In genomic region chr19:40395321-40395695, GRCm38 (mm10) we compare ENCODE assay signal across 11 mouse cellular contexts.
DNase-seq lines count a peak whose midpoint lies in the region; ATAC-seq lines count a peak whose summit lies in the region.
"Had no signal": no experiment of that assay in that cellular context is flagged by ENCODE, and none has a peak within 500 bp of the region (broad histone marks: within the 10 kb centered on the region; RNA-seq: fewer than 3 reads in every experiment).

No protein-coding gene starts in this region.

- H3K9ac ChIP-seq in hindbrain, embryonic 12.5 days: no peak overlapping the region
- no peak overlapping the region for H3K9ac ChIP-seq in forebrain, embryonic 12.5 days
- no peak overlapping the region for H3K9ac ChIP-seq in liver, embryonic 12.5 days

- no peaks in the 10 kb centered on the region for H3K27me3 ChIP-seq in hindbrain, embryonic 10.5 days (ENCODE audit: insufficient read depth, poor library complexity, severe bottlenecking)
- H3K27me3 ChIP-seq in hindbrain, embryonic 12.5 days: no peaks in the 10 kb centered on the region
- H3K27me3 ChIP-seq in forebrain, embryonic 12.5 days: no peaks in the 10 kb centered on the region
- H3K27me3 ChIP-seq in liver, embryonic 12.5 days (replicated peaks): no peaks in the 10 kb centered on the region

- no peak overlapping the region for H3K4me3 ChIP-seq in hindbrain, embryonic 10.5 days
- no peak overlapping the region for H3K4me3 ChIP-seq in hindbrain, embryonic 12.5 days
- no peak overlapping the region for H3K4me3 ChIP-seq in forebrain, embryonic 12.5 days (replicated peaks)
- H3K4me3 ChIP-seq in liver, embryonic 12.5 days: no peak overlapping the region

- no peak overlapping the region for H3K4me2 ChIP-seq in hindbrain, embryonic 12.5 days (replicated peaks)
- H3K4me2 ChIP-seq in forebrain, embryonic 12.5 days: no peak overlapping the region
- H3K4me2 ChIP-seq in liver, embryonic 12.5 days: no peak overlapping the region

- peaks cover 14% of the 10 kb centered on the region for H3K4me1 ChIP-seq in hindbrain, embryonic 10.5 days (replicated peaks)
- H3K4me1 ChIP-seq in hindbrain, embryonic 12.5 days: peaks cover 17% of the 10 kb centered on the region; the same call in 1 of the 2 replicates
- H3K4me1 ChIP-seq in forebrain, embryonic 12.5 days: 0 out of 2 replicates have a peak, but pooled peaks cover 6% of the 10 kb centered on the region
- peaks cover 10% of the 10 kb centered on the region; the same call in 1 of the 2 replicates for H3K4me1 ChIP-seq in liver, embryonic 12.5 days

- no peaks in the 10 kb centered on the region for H3K9me3 ChIP-seq in hindbrain, embryonic 10.5 days
- no peaks in the 10 kb centered on the region for H3K9me3 ChIP-seq in hindbrain, embryonic 12.5 days (replicated peaks)
- no peaks in the 10 kb centered on the region for H3K9me3 ChIP-seq in forebrain, embryonic 12.5 days
- H3K9me3 ChIP-seq in liver, embryonic 12.5 days (replicated peaks): no peaks in the 10 kb centered on the region
- H3K9me3 ChIP-seq: G1E had no signal

- 89% methylated on average over 12 of the region's 12 CpGs for WGBS in hindbrain, embryonic 10.5 days
- 91% methylated on average over 12 of the region's 12 CpGs for WGBS in hindbrain, embryonic 12.5 days
- 89% methylated on average over 12 of the region's 12 CpGs for WGBS in forebrain, embryonic 12.5 days
- 64% methylated on average over 12 of the region's 12 CpGs for WGBS in liver, embryonic 12.5 days (ENCODE audit: insufficient replicate concordance)

- peak overlapping the region; percentile 36 for H3K27ac ChIP-seq in hindbrain, embryonic 10.5 days
- H3K27ac ChIP-seq in hindbrain, embryonic 12.5 days: no peak overlapping the region
- peak overlapping the region; percentile 46; the same call in 1 of the 2 replicates for H3K27ac ChIP-seq in forebrain, embryonic 12.5 days
- H3K27ac ChIP-seq in liver, embryonic 12.5 days: 0 out of 2 replicates have a peak overlapping the region, but pooled peaks have one; percentile 37

- no peak for DNase-seq in hindbrain, embryonic 10.5 days (ENCODE audit: low spot score)
- DNase-seq in layer of hippocampus, adult 11-12 months (ENCODE audit: low spot score): no peak
- DNase-seq in frontal cortex, postnatal 25 days (ENCODE audit: low spot score in 2 of 2): no peak
- no peak for DNase-seq in adrenal gland, postnatal 36 days
- DNase-seq: lung, adult 18-20 months; right cerebral cortex, adult 18-20 months had no signal

- H3K36me3 ChIP-seq in hindbrain, embryonic 10.5 days: 0 out of 2 replicates have a peak, but pooled peaks cover 6% of the 10 kb centered on the region
- peaks cover 9% of the 10 kb centered on the region; the same call in 1 of the 2 replicates for H3K36me3 ChIP-seq in hindbrain, embryonic 12.5 days
- no peaks in the 10 kb centered on the region for H3K36me3 ChIP-seq in forebrain, embryonic 12.5 days (replicated peaks)
- H3K36me3 ChIP-seq in liver, embryonic 12.5 days: peaks cover 33% of the 10 kb centered on the region

- no peak for ATAC-seq in hindbrain, embryonic 12.5 days (ENCODE audit: low FRiP score)
- 0 out of 2 replicates have a peak, but pooled peaks have one; percentile 10 for ATAC-seq in common myeloid progenitor, adult 5-6 weeks (replicated peaks; ENCODE audit: low read depth, poor library complexity, severe bottlenecking)
- no peak for ATAC-seq in forebrain, embryonic 12.5 days (ENCODE audit: low FRiP score)
- ATAC-seq in liver, embryonic 12.5 days: no peak
